Mouse (Mus musculus) G1E (cell line): Measurements from ENCODE around the gene Plxna2.

Source experiments
- CTCF ChIP-seq: IDR thresholded peaks from 2 replicates; pipeline ENCODE4 v1.5.1; 2012; ENCODE audit warnings: low read depth, low read length, inconsistent platforms, mixed read lengths
- GATA1 ChIP-seq: IDR thresholded peaks from 2 replicates; pipeline ENCODE4 v1.6.1; 2012; ENCODE audit warnings: borderline replicate concordance, low read length, inconsistent platforms, mixed read lengths
- GATA2 ChIP-seq: IDR thresholded peaks from 2 replicates; pipeline ENCODE4 v1.6.1; 2012; ENCODE audit warnings: low read depth, low read length, inconsistent platforms, borderline replicate concordance
- POLR2AphosphoS5 ChIP-seq: IDR thresholded peaks from 2 replicates; pipeline ENCODE4 v1.6.1; 2012; ENCODE audit warnings: low read depth, low read length, inconsistent platforms; ENCODE audit not compliant: insufficient replicate concordance
- TAL1 ChIP-seq: conservative IDR thresholded peaks from 2 replicates; pipeline ENCODE4 v1.6.1; 2012; ENCODE audit warnings: low read depth, low read length, inconsistent platforms, mixed read lengths

- no peak for TF ChIP-seq CTCF
- no peak for TF ChIP-seq GATA1
- no peak for TF ChIP-seq GATA2
- TF ChIP-seq POLR2AphosphoS5, result no peak
- TF ChIP-seq TAL1, result no peak
Measured at GRCm38 (mm10) chr1:194622677-194623076, 4.7 kb downstream of the Plxna2 start.
